Mouse (Mus musculus): ENCODE results near the gene Tmem156. TPM values are rescaled to one million over a fixed set of nuclear protein-coding genes. Genes with fewer than 3 reads are reported as not detected.

Tmem156 gene
- total and polyA plus RNA-seq, 2 experiments from 2014 or later, result 0.15 to 0.19 TPM

- Histone ChIP-seq H3K9me3 (ENCODE audit: low read length) (no peaks in the 10 kb centered on the region), H3K4me2 (ENCODE audit: low read depth) (no peak overlapping the region), H3K36me3 (ENCODE audit: insufficient read depth) (no peaks in the 10 kb centered on the region), H3K27me3 (ENCODE audit: insufficient read depth, low read length) (no peaks in the 10 kb centered on the region), H3K4me3 (ENCODE audit: low read depth, low read length) (no peak overlapping the region), H3K27ac (ENCODE audit: low read depth, low read length) (no peak overlapping the region), H3K4me1 (ENCODE audit: insufficient read depth) (no peaks in the 10 kb centered on the region), H3K9ac (no peak overlapping the region)
- DNase-seq, result no peak
- no peak for TF ChIP-seq CTCF (IDR thresholded peaks at IDR 0.05; ENCODE audit: low read depth)
- ATAC-seq, result no peak
- WGBS, result 13% methylated on average over 11 of the region's 11 CpGs
Measured at GRCm38 (mm10) chr5:65100002-65100401, 8.1 kb upstream of the Tmem156 start.

GRCm38 (mm10) chr5:65097457-65097856 is 5.5 kb upstream of the Tmem156 start:
- ATAC-seq (no peak), DNase-seq (no peak)
- H3K27me3 ChIP-seq (ENCODE audit: insufficient read depth, low read length), result no peaks in the 10 kb centered on the region
- H3K9ac ChIP-seq, result no peak overlapping the region
- H3K4me1 ChIP-seq (ENCODE audit: insufficient read depth), result no peaks in the 10 kb centered on the region
- no peaks in the 10 kb centered on the region for H3K9me3 ChIP-seq (ENCODE audit: low read length)
- H3K27ac ChIP-seq (ENCODE audit: low read depth, low read length), result no peak overlapping the region
- no peak overlapping the region for H3K4me3 ChIP-seq (ENCODE audit: low read depth, low read length)
- 87% methylated on average over 5 of the region's 5 CpGs for WGBS
- TF ChIP-seq CTCF (IDR thresholded peaks at IDR 0.05; ENCODE audit: low read depth), result no peak
- no peak overlapping the region for H3K4me2 ChIP-seq (ENCODE audit: low read depth)
- no peaks in the 10 kb centered on the region for H3K36me3 ChIP-seq (ENCODE audit: insufficient read depth)

GRCm38 (mm10) chr5:65096805-65097204 is 4.9 kb upstream of the Tmem156 start:
- Histone ChIP-seq H3K36me3 (ENCODE audit: insufficient read depth) (no peaks in the 10 kb centered on the region), H3K4me3 (ENCODE audit: low read depth, low read length) (no peak overlapping the region), H3K4me2 (ENCODE audit: low read depth) (no peak overlapping the region), H3K4me1 (ENCODE audit: insufficient read depth) (no peaks in the 10 kb centered on the region), H3K9ac (no peak overlapping the region), H3K27ac (ENCODE audit: low read depth, low read length) (no peak overlapping the region), H3K9me3 (ENCODE audit: low read length) (no peaks in the 10 kb centered on the region), H3K27me3 (ENCODE audit: insufficient read depth, low read length) (no peaks in the 10 kb centered on the region)
- DNase-seq (no peak), ATAC-seq (no peak)
- 82% methylated on average over 3 of the region's 3 CpGs for WGBS
- TF ChIP-seq CTCF (IDR thresholded peaks at IDR 0.05; ENCODE audit: low read depth), result no peak

GRCm38 (mm10) chr5:65096082-65096481 is 4.2 kb upstream of the Tmem156 start:
- H3K27ac ChIP-seq (ENCODE audit: low read depth, low read length), result no peak overlapping the region
- H3K4me3 ChIP-seq (ENCODE audit: low read depth, low read length), result no peak overlapping the region
- no peaks in the 10 kb centered on the region for H3K9me3 ChIP-seq (ENCODE audit: low read length)
- no peaks in the 10 kb centered on the region for H3K27me3 ChIP-seq (ENCODE audit: insufficient read depth, low read length)
- DNase-seq (no peak), ATAC-seq (no peak)
- no peak for TF ChIP-seq CTCF (IDR thresholded peaks at IDR 0.05; ENCODE audit: low read depth)
- WGBS, result 89% methylated on average over 3 of the region's 3 CpGs
- no peak overlapping the region for H3K4me2 ChIP-seq (ENCODE audit: low read depth)
- no peak overlapping the region for H3K9ac ChIP-seq
- H3K4me1 ChIP-seq (ENCODE audit: insufficient read depth), result no peaks in the 10 kb centered on the region
- H3K36me3 ChIP-seq (ENCODE audit: insufficient read depth), result no peaks in the 10 kb centered on the region

- H3K27ac ChIP-seq (ENCODE audit: low read depth, low read length), result no peak overlapping the region
- whole genome bisulfite sequencing, result 90% methylated on average over 7 of the region's 7 CpGs
- no peak overlapping the region for H3K4me3 ChIP-seq (ENCODE audit: low read depth, low read length)
- H3K4me2 ChIP-seq (ENCODE audit: low read depth), result no peak overlapping the region
- DNase-seq (no peak), ATAC-seq (no peak)
- H3K9me3 ChIP-seq (ENCODE audit: low read length), result no peaks in the 10 kb centered on the region
- no peak overlapping the region for H3K9ac ChIP-seq
- no peaks in the 10 kb centered on the region for H3K4me1 ChIP-seq (ENCODE audit: insufficient read depth)
- TF ChIP-seq CTCF (IDR thresholded peaks at IDR 0.05; ENCODE audit: low read depth), result no peak
- no peaks in the 10 kb centered on the region for H3K27me3 ChIP-seq (ENCODE audit: insufficient read depth, low read length)
- no peaks in the 10 kb centered on the region for H3K36me3 ChIP-seq (ENCODE audit: insufficient read depth)
Measured at GRCm38 (mm10) chr5:65094902-65095545, 3.1 kb upstream of the Tmem156 start.

- Histone ChIP-seq H3K36me3 (ENCODE audit: insufficient read depth) (no peaks in the 10 kb centered on the region), H3K27me3 (ENCODE audit: insufficient read depth, low read length) (no peaks in the 10 kb centered on the region), H3K4me3 (ENCODE audit: low read depth, low read length) (no peak overlapping the region), H3K9ac (no peak overlapping the region), H3K27ac (ENCODE audit: low read depth, low read length) (no peak overlapping the region), H3K4me1 (ENCODE audit: insufficient read depth) (no peaks in the 10 kb centered on the region), H3K4me2 (ENCODE audit: low read depth) (no peak overlapping the region), H3K9me3 (ENCODE audit: low read length) (no peaks in the 10 kb centered on the region)
- no peak for TF ChIP-seq CTCF (IDR thresholded peaks at IDR 0.05; ENCODE audit: low read depth)
- DNase-seq (no peak), ATAC-seq (no peak)
Measured at GRCm38 (mm10) chr5:65093769-65094168, 1.8 kb upstream of the Tmem156 start.

GRCm38 (mm10) chr5:65091184-65091858 is 611 bp downstream of the Tmem156 start:
- H3K9ac ChIP-seq, result no peak overlapping the region
- no peaks in the 10 kb centered on the region for H3K27me3 ChIP-seq (ENCODE audit: insufficient read depth, low read length)
- H3K4me2 ChIP-seq (ENCODE audit: low read depth), result no peak overlapping the region
- no peak for TF ChIP-seq CTCF (IDR thresholded peaks at IDR 0.05; ENCODE audit: low read depth)
- no peaks in the 10 kb centered on the region for H3K36me3 ChIP-seq (ENCODE audit: insufficient read depth)
- no peak for ATAC-seq
- no peaks in the 10 kb centered on the region for H3K9me3 ChIP-seq (ENCODE audit: low read length)
- H3K4me3 ChIP-seq (ENCODE audit: low read depth, low read length), result no peak overlapping the region
- 78% methylated on average over 11 of the region's 11 CpGs for WGBS
- DNase-seq, result no peak
- H3K4me1 ChIP-seq (ENCODE audit: insufficient read depth), result no peaks in the 10 kb centered on the region
- no peak overlapping the region for H3K27ac ChIP-seq (ENCODE audit: low read depth, low read length)
